Mouse (Mus musculus): ENCODE measurements around the gene Gpank1. TPM values are rescaled to one million over a fixed set of nuclear protein-coding genes. Genes with fewer than 3 reads are reported as not detected.

Gene Gpank1
- polyA plus RNA-seq (2012; rRNA removed): 19.6 and 31.0 TPM in 2 replicates

DNA sequence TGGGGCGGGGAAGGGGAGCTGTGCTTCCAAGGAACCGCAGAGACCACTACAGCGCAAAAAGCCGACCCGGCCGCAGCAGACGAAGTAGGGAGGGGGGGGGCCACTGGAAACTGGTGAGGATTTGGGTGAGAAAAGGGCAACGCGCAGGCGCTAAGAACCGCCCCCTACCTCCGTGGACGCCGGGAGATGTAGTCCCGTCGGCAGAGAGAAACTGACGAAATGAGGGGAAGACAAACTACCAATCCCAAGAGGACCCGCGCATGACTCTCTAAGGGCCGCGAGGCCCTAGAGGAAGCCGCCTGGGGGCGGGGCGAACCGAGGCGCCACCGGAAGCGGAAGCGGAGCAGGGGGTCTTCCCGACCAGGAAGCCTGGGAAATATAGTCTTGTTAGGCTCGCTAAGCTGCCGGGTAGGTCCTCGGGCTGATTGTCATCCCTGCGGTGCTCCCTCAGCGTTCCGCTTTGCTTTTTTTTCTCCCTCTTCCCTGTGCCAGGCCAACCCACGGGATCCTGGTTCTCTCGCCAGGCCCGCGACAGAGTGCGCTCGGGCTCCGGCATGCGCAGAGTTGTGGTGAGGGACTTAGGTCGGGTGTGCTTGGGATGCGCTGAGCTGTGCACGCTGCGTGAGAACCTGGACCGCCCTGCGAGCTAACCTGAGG, at the start of gene Gpank1:
Gene Gpank1 (plus strand): TSS at position 313 of the 657 bp plus-strand sequence.

DNA sequence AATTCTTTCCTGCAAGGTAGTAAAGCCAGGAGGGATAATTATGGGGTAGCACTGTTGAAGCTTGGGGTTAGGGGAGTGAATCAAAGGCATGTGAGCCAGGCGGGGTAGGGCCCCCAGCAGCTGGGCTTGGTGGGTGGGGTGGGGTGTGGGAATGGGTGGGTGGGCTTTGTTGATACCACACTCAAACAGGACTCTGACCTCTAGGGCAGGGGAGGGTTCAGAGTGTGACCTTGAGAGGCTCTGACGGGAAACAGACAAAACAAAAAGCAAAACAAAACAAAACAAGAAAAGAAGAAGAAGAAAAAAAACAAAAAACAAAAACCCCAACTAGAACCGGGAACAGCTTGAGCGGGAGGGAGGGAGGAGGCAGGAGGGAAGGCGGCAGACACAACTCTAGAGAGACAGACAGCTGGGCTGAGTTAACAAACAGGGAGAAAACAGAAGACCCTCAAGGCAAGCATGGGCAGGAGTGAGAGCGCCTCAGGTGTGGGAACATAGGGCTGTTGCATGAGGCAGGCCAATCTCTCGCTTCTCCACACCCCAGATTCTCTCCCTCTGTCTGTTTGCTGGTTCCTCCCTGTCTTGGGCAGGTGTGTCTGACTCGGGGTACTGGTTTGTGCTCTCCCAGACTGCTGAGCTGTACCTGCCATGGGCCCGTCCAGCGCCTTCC, 44.6 kb upstream of the Gpank1 start, which contains the start of gene Ly6g6e:
Gene Ly6g6e (plus strand): TSS at position 396 of the 670 bp plus-strand sequence.

DNA sequence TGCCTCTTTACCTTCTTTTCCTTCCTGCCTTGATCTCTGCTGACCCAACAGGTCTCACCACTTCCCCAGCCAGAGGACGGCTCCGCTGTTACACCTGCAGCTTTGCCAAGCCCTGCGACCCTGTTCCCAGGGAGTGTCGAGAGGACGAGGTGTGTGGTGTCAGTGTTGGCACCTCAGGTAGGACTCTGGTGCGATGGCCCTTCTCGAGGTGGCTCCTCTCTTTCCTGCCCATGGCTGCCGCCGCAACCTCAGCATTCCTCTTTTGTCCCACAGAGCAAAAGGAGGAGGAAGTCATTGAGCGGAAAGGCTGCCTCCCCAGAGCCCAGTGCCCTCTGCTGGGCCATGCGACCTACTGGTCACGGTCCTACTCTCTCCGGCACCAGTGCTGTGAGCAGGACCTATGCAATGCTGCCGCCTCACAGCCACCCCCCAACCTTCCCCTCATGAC, 43.4 kb upstream of the Gpank1 start, which contains the start of gene Ly6g6d:
Gene Ly6g6d (minus strand): TSS at position 280 of the 448 bp plus-strand sequence.

DNA sequence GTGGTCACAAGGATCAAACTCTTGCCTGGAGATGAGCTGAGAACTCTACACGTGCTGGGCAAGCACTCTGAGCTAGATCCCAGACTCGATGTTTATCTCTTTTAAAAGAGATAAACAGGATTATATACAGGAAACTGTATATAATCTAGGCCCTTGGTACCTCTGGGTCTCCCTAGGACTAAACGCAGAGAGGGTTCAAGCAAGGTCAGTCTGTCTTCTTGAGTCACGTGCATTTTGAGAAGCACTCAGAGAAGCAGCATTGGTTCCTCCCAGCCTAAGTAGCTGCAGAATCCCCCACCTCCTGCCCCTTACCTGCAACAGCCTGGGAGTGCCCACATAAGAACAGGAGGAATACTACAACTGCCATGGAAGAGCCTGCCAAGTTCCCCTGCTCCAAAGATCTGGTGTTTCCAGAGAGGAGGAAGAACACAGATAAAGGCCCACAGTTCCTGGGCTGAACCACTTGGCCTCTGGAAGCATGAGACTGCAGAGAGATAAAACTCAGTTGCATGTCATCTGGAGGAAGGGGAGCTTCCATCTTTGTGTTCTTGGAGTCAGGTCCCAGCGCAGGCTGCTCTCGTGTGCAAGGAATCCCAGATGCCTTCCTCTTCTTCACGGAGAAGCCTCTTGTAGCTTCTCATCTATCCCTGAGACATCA, 35.9 kb upstream of the Gpank1 start, which contains the start of gene Ly6g6f:
Gene Ly6g6f (minus strand): TSS at position 403 of the 658 bp plus-strand sequence.

DNA sequence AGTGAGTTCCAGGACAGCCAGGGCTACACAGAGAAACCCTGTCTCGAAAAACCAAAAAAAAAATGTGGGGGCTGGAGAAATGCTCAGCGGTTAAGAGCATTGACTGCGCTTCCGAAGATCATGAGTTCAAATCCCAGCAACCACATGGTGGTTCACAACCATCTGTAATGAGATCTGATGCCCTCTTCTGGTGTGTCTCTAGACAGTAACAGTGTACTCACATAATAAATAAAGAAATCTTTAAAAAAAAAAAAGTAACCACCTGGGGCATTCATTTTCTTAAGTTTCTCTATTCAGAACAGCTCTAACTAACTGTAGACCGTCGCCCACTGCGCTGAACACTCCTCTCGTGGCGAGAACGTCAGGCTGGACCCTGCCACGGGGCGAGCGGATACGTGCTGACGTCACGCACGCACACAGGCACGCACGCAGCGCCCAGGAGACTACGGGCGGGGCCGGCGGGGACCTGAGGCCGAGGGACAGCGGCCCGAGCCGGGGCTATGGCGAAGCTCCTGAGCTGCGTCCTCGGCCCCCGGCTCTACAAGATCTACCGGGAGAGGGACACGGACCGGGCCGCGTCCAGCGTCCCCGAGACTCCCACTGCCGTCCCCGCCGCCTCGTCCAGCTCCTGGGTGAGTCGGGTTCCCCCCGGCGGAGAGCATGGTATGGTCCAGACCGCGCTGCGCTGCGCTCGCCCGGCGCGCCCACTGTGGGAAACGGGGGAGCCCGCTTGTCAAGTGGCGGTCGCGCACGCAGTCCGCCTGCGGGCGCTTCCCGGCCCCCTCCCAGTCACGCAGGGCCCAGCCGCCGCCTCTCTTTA, 32.2 kb upstream of the Gpank1 start, which contains the start of gene Abhd16a:
Gene Abhd16a (plus strand): TSS at position 439 of the 820 bp plus-strand sequence.

DNA sequence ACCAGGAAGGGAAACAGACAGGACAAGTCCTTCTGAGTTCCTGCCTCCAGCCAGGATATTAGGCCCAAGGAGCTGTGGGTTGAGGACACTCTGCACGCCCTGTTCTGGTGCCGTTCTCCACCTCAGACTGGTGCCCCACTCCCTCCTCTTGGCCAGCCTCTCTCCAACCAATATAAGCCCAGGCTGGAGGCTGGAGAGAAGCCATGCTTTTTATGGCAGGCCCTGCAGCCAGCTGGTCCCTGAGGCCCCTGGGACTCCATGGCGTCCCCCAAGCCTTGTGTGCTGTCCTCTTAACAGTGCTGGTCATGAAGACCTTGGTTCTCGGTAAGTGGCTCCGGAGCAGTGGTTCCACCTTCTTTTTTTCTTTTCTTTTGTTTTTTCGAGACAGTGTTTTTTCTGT, 13.2 kb upstream of the Gpank1 start, which contains the start of gene Ly6g5c:
Gene Ly6g5c (plus strand): TSS at position 183 of the 400 bp plus-strand sequence.

DNA sequence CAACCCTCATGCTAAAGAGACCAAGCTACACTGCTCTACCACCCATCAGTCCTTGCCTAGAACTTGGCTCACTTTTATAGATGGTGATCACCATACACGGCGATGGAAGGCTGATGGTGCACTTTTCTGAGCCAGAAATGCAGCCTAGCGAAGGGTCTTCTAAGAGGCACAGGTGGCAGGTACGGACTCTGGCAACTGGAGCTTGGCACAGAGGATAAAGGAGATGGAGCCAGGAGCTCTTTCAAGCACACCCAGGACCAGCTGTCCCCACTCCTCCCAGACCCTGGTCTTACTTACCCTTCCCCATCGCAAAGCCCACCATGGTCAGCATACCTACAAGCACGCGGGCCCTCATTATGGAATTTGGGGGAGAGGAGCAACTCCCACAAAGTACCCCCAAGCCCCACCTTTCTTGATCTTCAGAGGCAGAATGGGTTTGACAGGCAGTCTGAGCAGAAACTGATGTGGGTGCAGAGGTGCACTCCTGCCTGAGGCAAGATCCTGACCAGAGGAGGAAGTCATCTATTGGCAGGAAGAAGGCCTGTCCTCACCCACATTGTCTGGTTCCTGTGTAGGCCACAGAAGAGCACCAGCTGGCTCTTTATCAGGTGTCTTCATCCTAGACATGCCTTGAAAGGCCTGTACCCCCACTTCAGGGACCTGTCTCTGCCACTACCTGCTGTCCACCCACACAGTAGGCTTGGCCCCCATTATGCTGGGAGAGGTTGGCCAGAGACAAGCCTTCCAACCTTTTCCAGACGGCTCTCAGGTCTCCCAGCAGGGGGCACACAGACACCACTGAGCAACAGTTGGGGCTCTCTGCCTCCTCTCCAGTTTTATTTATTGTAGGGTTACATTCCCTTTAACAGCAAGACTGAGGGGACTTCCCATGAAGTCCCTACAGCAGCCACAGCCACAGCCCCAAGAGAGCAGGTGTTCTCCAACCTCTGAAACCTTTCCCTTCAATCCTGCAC, 5.9 kb upstream of the Gpank1 start, which contains the start of gene Ly6g5b:
Gene Ly6g5b (minus strand): TSS at position 383 of the 974 bp plus-strand sequence.

DNA sequence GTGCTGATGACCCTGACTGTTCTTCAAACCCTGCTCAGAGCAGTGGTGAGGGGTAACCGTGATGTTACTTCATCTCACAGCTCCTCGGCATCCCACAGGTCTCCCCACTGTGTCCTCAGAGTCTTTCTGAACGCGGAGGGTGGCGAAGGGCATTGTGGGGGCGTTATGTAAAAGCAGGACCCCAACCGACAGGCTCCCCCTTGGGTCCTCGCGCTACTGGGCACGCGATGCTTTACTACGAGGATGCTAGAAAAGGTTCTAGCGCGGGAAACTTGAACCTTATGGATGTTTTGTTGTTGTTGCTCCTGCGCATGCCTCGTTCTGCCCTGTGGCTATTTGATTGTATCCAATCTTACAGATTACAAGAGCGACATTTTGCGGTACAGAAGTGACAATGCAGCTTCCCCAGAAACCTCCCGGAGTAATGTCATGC, 632 bp downstream of the Gpank1 start, which contains the start of gene Csnk2b:
Gene Csnk2b (minus strand): TSS at position 183 of the 433 bp plus-strand sequence.

DNA sequence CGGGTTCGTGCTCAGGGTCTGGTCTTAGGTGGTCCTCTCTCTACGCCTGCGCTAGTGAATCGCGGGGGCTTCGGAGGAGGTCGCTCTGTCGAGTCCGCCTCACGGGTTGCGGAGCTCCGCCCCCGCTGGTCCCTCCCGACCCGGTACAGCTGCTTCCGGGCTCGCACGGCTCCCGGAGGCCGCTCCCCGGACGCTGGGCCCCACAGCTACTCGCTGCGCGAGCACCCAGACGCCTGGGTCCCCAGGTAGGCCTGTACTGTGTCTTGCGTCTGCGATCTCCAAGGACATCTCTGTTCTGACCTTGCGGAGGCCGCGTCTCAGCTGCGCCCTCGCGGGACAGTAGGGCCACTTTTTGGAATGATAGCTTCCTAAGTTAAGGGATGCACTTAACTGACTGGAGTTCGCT, 5.0 kb downstream of the Gpank1 start, which contains the start of gene D17H6S53E:
Gene D17H6S53E (plus strand): TSS at position 168 of the 406 bp plus-strand sequence.

DNA sequence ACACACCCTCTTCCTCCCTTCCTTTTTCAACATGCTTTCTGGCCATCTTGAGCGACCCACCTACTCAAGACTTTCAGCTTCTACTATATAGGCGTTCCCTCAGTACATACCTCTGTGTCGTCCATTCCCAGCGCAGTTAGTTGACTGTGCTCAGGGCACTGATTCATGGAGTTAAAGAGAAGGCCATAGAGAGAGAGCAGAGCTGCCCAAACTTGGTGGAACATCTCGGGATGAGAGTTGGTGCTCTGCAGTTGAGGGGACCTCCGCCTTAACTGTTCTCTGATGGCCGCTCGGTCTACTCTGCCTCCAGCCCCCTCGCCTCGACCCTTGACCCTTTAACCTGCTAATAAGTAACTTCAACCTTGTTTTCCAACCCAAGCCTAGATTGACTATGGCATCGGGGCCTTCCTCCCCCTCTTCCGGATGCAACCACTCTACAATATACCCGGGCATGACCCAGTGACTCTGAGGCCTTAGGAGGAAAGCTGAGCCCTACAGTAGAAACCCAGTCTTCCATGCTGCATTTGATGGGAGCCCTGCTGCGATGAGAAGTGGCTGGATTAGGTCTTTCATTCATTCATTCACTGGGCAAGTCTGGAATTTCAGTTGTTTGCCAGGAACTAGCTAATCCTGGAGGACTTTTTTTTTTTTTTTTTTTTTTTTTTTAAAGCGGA, 10.4 kb downstream of the Gpank1 start, which contains the start of gene Apom:
Gene Apom (minus strand): TSS at position 551 of the 674 bp plus-strand sequence.

DNA sequence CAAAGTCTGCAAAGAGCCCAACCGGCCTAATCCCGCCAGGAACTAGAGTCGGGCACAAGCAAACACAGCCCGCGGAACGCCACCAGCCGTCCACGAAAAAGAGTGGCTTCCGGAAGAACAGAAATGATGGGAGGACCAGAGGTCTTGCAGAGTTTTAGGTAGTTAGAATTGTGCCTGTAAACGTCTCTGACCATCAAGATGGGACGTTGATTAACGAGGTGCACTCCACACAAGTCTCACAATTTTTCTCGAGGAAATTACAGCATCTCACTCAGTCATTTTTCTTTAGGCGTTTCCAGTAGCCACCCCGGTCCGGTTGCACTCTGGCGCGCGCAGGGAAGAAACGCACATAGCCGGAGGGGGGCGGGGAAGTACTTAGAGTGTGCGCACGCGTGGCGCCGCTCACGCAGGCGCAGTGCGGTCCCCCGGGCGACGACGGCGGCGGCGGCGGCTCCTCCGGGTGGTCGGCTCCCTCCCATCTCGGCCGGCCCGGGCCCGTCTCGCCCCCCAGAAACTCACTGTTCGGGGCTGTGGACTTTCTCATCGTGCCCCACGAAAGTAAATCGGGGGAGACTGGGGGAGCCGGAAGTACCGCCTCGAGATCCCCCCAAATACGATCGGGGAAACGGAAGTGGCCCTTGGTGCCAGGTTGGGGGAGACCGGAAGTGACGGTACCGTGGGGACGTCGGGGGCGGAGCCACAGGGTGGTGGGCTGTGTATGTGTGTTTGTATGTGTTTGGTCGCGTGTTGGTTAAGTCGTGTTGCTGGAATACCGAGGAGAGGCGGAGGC, 13.7 kb downstream of the Gpank1 start, which contains the start of gene Bag6:
Gene Bag6 (plus strand): TSS at position 378 of the 790 bp plus-strand sequence.

DNA sequence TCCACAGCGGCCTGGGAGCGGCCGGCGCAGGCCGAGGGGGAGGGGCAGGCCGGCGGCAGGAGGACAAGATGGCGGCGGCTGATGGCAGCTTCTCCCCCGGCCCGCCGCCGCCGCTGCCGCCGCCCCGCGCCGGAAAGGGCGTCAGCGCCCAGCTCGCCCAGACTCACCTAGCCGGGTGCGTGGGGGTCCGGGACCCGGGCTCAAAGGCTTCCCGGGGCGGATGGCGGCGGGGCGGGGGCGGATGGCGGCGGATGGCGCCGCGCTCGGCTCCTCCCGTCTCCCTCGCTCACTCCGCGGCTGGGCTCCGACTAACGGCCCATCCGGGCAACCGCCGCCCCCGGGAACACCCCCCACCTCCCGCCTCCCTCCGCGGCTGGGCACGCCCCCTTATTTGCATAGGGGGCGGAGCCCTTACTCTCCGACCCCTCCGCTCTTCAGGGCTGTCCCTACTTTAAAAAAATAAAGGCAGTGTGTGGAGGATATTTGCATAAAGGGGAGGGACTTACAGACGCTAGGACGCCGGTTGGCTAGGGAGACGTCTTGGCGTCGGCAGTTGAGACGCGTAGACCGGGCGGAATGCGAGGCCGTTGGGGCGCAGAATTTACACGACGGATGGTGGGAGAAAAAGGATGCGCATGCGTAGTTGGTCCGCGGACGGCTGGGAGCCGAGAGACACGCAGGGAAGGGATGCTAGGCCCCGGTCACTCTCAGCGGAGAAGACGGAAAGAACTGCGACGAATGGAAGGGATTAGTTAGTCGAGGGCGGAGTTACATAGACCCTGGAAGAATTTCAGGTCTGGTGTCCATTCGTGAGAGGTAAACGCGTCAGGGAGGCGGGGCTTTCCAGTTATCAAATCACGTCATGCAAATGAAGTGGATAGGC, 43.6 kb downstream of the Gpank1 start, which contains the start of gene Prrc2a:
Gene Prrc2a (minus strand): TSS at position 330 of the 883 bp plus-strand sequence.

Other genes starting within 250 kb of the Gpank1 start
- gene Zbtb12, start 242.0 kb upstream of the Gpank1 start, polyA plus RNA-seq (2012; rRNA removed): 73.5 and 98.0 TPM in 2 replicates
- gene Gm20547, start 239.4 kb upstream of the Gpank1 start, polyA plus RNA-seq (2012; rRNA removed): not detected in 2 replicates
- 1.6 and 2.2 TPM in 2 replicates for gene C2, start 223.2 kb upstream of the Gpank1 start, polyA plus RNA-seq (2012; rRNA removed)
- 218 and 222 TPM in 2 replicates for gene Ehmt2, start 223.0 kb upstream of the Gpank1 start, polyA plus RNA-seq (2012; rRNA removed)
- 0.08 and 0.11 TPM in 2 replicates for gene Slc44a4, start 207.0 kb upstream of the Gpank1 start, polyA plus RNA-seq (2012; rRNA removed)
- 14.5 and 15.9 TPM in 2 replicates for gene Neu1, start 190.2 kb upstream of the Gpank1 start, polyA plus RNA-seq (2012; rRNA removed)
- 3.0 and 3.4 TPM in 2 replicates for gene Hspa1b, start 162.2 kb upstream of the Gpank1 start, polyA plus RNA-seq (2012; rRNA removed)
- not detected in 2 replicates for gene Gm20481, start 151.5 kb upstream of the Gpank1 start, polyA plus RNA-seq (2012; rRNA removed)
- 1.4 and 2.2 TPM in 2 replicates for gene Hspa1a, start 149.3 kb upstream of the Gpank1 start, polyA plus RNA-seq (2012; rRNA removed)
- gene Hspa1l, start 148.8 kb upstream of the Gpank1 start, polyA plus RNA-seq (2012; rRNA removed): 0.22 and 0.31 TPM in 2 replicates
- 98.3 and 206 TPM in 2 replicates for gene Lsm2, start 139.6 kb upstream of the Gpank1 start, polyA plus RNA-seq (2012; rRNA removed)
- gene Vars, start 120.5 kb upstream of the Gpank1 start, polyA plus RNA-seq (2012; rRNA removed): 127 and 135 TPM in 2 replicates
- 0.60 and 0.76 TPM in 2 replicates for gene Vwa7, start 104.9 kb upstream of the Gpank1 start, polyA plus RNA-seq (2012; rRNA removed)
- 6.4 and 8.8 TPM in 2 replicates for gene Sapcd1, start 93.4 kb upstream of the Gpank1 start, polyA plus RNA-seq (2012; rRNA removed)
- gene Msh5, start 74.7 kb upstream of the Gpank1 start, polyA plus RNA-seq (2012; rRNA removed): 6.7 and 11.0 TPM in 2 replicates
- gene Clic1, start 71.5 kb upstream of the Gpank1 start, polyA plus RNA-seq (2012; rRNA removed): 122 and 142 TPM in 2 replicates
- gene Ddah2, start 62.4 kb upstream of the Gpank1 start, polyA plus RNA-seq (2012; rRNA removed): 392 and 957 TPM in 2 replicates
- gene Ly6g6c, start 56.1 kb upstream of the Gpank1 start, polyA plus RNA-seq (2012; rRNA removed): 0.19 and 0.28 TPM in 2 replicates
- gene Mpig6b, start 55.3 kb upstream of the Gpank1 start, polyA plus RNA-seq (2012; rRNA removed): 0.67 and 0.88 TPM in 2 replicates
- gene Ly6g6e, start 44.6 kb upstream of the Gpank1 start, polyA plus RNA-seq (2012; rRNA removed): 0.18 and 0.29 TPM in 2 replicates
- gene Ly6g6d, start 43.4 kb upstream of the Gpank1 start, polyA plus RNA-seq (2012; rRNA removed): 2.5 and 3.0 TPM in 2 replicates
- gene Ly6g6f, start 35.8 kb upstream of the Gpank1 start, polyA plus RNA-seq (2012; rRNA removed): 0.83 and 1.1 TPM in 2 replicates
- 39.3 and 52.2 TPM in 2 replicates for gene Abhd16a, start 32.2 kb upstream of the Gpank1 start, polyA plus RNA-seq (2012; rRNA removed)
- gene Ly6g5c, start 13.2 kb upstream of the Gpank1 start, polyA plus RNA-seq (2012; rRNA removed): not detected in 2 replicates
- 1.1 and 2.1 TPM in 2 replicates for gene Ly6g5b, start 6.0 kb upstream of the Gpank1 start, polyA plus RNA-seq (2012; rRNA removed)
- 156 and 178 TPM in 2 replicates for gene Csnk2b, start 598 bp downstream of the Gpank1 start, polyA plus RNA-seq (2012; rRNA removed)
- 5.3 and 13.0 TPM in 2 replicates for gene D17H6S53E, start 4.9 kb downstream of the Gpank1 start, polyA plus RNA-seq (2012; rRNA removed)
- gene Apom, start 10.6 kb downstream of the Gpank1 start, polyA plus RNA-seq (2012; rRNA removed): 10.2 and 22.4 TPM in 2 replicates
- gene Bag6, start 13.7 kb downstream of the Gpank1 start, polyA plus RNA-seq (2012; rRNA removed): 201 and 247 TPM in 2 replicates
- gene Prrc2a, start 43.4 kb downstream of the Gpank1 start, polyA plus RNA-seq (2012; rRNA removed): 320 and 416 TPM in 2 replicates
- 3.3 and 4.8 TPM in 2 replicates for gene Aif1, start 54.6 kb downstream of the Gpank1 start, polyA plus RNA-seq (2012; rRNA removed)
- gene Lst1, start 67.0 kb downstream of the Gpank1 start, polyA plus RNA-seq (2012; rRNA removed): 7.8 and 12.4 TPM in 2 replicates
- 0.25 and 0.34 TPM in 2 replicates for gene Ltb, start 73.0 kb downstream of the Gpank1 start, polyA plus RNA-seq (2012; rRNA removed)
- gene Tnf, start 80.6 kb downstream of the Gpank1 start, polyA plus RNA-seq (2012; rRNA removed): 0.07 and 0.09 TPM in 2 replicates
- gene Lta, start 83.9 kb downstream of the Gpank1 start, polyA plus RNA-seq (2012; rRNA removed): 0.04 and 0.07 TPM in 2 replicates
- gene Gm16181, start 99.4 kb downstream of the Gpank1 start, polyA plus RNA-seq (2012; rRNA removed): not detected in 2 replicates
- gene Atp6v1g2, start 112.2 kb downstream of the Gpank1 start, polyA plus RNA-seq (2012; rRNA removed): 17.3 and 17.7 TPM in 2 replicates
- 12.8 and 19.3 TPM in 2 replicates for gene Nfkbil1, start 114.3 kb downstream of the Gpank1 start, polyA plus RNA-seq (2012; rRNA removed)
- 967 and 1,050 TPM in 2 replicates for gene Ddx39b, start 120.3 kb downstream of the Gpank1 start, polyA plus RNA-seq (2012; rRNA removed)
- gene H2-D1, start 141.3 kb downstream of the Gpank1 start, polyA plus RNA-seq (2012; rRNA removed): 19.9 and 27.4 TPM in 2 replicates
- 0.04 and 0.06 TPM in 2 replicates for gene H2-Q1, start 198.9 kb downstream of the Gpank1 start, polyA plus RNA-seq (2012; rRNA removed)
- gene H2-Q2, start 220.8 kb downstream of the Gpank1 start, polyA plus RNA-seq (2012; rRNA removed): 0.43 and 1.0 TPM in 2 replicates